Mouse (Mus musculus): ENCODE measurements around the gene Kif5c.

- TF ChIP-seq CTCF (IDR thresholded peaks at IDR 0.05; ENCODE audit: low read depth, low read length) (no peak), POLR2A (IDR thresholded peaks at IDR 0.05; ENCODE audit: insufficient read depth, low read length) (no peak), EP300 (IDR thresholded peaks at IDR 0.05; ENCODE audit: insufficient read depth, low read depth, low read length) (no peak)
Measured at GRCm38 (mm10) chr2:49816549-49816948, 197.5 kb downstream of the Kif5c start.

Measured in ES-Bruce4 (cell line).